Mouse (Mus musculus) MEL (cell line): ENCODE data around the gene Cav3. TPM values are rescaled to one million over a fixed set of nuclear protein-coding genes. Genes with fewer than 3 reads are reported as not detected.
A peak's percentile ranks its signal among the peaks of the same experiment; 100 is the strongest.

ENCODE experiments used
- DNase-seq: peaks from one replicate; pipeline ENCODE4 v3.0.0; 2011; ENCODE audit warnings: low read depth, low spot score
- H3K27ac ChIP-seq: 2 replicates; pipeline ENCODE4 v1.5.1; 2012; ENCODE audit warnings: low read depth, mild to moderate bottlenecking, control low read depth, low read length, moderate library complexity; ENCODE audit not compliant: control insufficient read depth
- H3K27me3 ChIP-seq, 2 experiments: fragments of 150-350 bp in 1 of 2; sonication (generic) in 1 of 2; 2 replicates each; pipeline ENCODE4 v1.6.1; 2012; ENCODE audit warnings: low read length in 2 of 2, mild to moderate bottlenecking in 2 of 2, improper control_type of control experiment in 1 of 2, moderate library complexity in 1 of 2; ENCODE audit not compliant: insufficient read depth in 2 of 2, control insufficient read depth in 1 of 2
- H3K36me3 ChIP-seq, 2 experiments: 2 replicates each; pipeline ENCODE4 v1.6.1; 2012 to 2014; ENCODE audit warnings: low read length in 2 of 2, improper control_type of control experiment in 1 of 2, inconsistent platforms in 1 of 2, mild to moderate bottlenecking in 1 of 2; ENCODE audit not compliant: insufficient read depth in 2 of 2, control insufficient read depth in 1 of 2
- H3K4me1 ChIP-seq, 2 experiments: fragments of 150-350 bp in 1 of 2; sonication (generic) in 1 of 2; 2 replicates each; pipeline ENCODE4 v1.6.1; 2012; ENCODE audit warnings: low read length in 2 of 2, improper control_type of control experiment in 1 of 2, mild to moderate bottlenecking in 1 of 2; ENCODE audit not compliant: insufficient read depth in 2 of 2, control insufficient read depth in 1 of 2
- H3K4me3 ChIP-seq, 2 experiments: fragments of 150-350 bp in 1 of 2; sonication (generic) in 1 of 2; 2 replicates each; pipeline ENCODE4 v1.5.1; 2012; ENCODE audit warnings: low read depth in 2 of 2, low read length in 2 of 2, mild to moderate bottlenecking in 2 of 2, moderate library complexity in 2 of 2, control low read depth in 1 of 2, improper control_type of control experiment in 1 of 2; ENCODE audit not compliant: control insufficient read depth in 1 of 2, insufficient read depth in 1 of 2
- H3K79me2 ChIP-seq: 2 replicates; pipeline ENCODE4 v1.6.1; 2012; ENCODE audit warnings: mild to moderate bottlenecking, low read length, moderate library complexity; ENCODE audit not compliant: control insufficient read depth, poor library complexity, insufficient read depth
- H3K9ac ChIP-seq: 2 replicates; pipeline ENCODE4 v1.6.1; 2012; ENCODE audit warnings: low read depth, mild to moderate bottlenecking, control low read depth, low read length, moderate library complexity; ENCODE audit not compliant: control insufficient read depth, poor library complexity, severe bottlenecking
- H3K9me3 ChIP-seq: fragments of 150-350 bp; sonication (generic); replicated peaks from 2 replicates; pipeline ENCODE4 v1.6.1; 2012; ENCODE audit warnings: mild to moderate bottlenecking, low read length, improper control_type of control experiment, moderate library complexity; ENCODE audit not compliant: insufficient read depth
- CHD1 ChIP-seq: IDR thresholded peaks from 2 replicates; pipeline ENCODE4 v1.6.1; 2012; ENCODE audit warnings: low read depth, mild to moderate bottlenecking, inconsistent platforms, low read length, improper control_type of control experiment
- CTCF ChIP-seq, 3 experiments: IDR thresholded peaks in 2 of 3; conservative IDR thresholded peaks in 1 of 3; 2 replicates each; pipeline ENCODE4 v1.5.1; 2011 to 2012; ENCODE audit warnings: low read length in 3 of 3, low read depth in 2 of 3, mild to moderate bottlenecking in 2 of 3, improper control_type of control experiment in 1 of 3, inconsistent platforms in 1 of 3, mixed read lengths in 1 of 3, moderate library complexity in 1 of 3; ENCODE audit not compliant: control insufficient read depth in 1 of 3, insufficient read depth in 1 of 3, poor library complexity in 1 of 3, severe bottlenecking in 1 of 3
- ELF1 ChIP-seq: IDR thresholded peaks from 2 replicates; pipeline ENCODE4 v1.6.1; 2014; ENCODE audit warnings: low read depth, mild to moderate bottlenecking, inconsistent platforms, low read length, improper control_type of control experiment, moderate library complexity
- EP300 ChIP-seq, 2 experiments: IDR thresholded peaks; 2 replicates each; pipeline ENCODE4 v1.6.1; 2011; ENCODE audit warnings: improper control_type of control experiment in 2 of 2, low read length in 2 of 2, low read depth in 1 of 2, mild to moderate bottlenecking in 1 of 2
- ETS1 ChIP-seq: IDR thresholded peaks from 2 replicates; pipeline ENCODE4 v1.6.1; 2012; ENCODE audit warnings: low read depth, mild to moderate bottlenecking, inconsistent platforms, low read length, improper control_type of control experiment, moderate library complexity
- GABPA ChIP-seq: IDR thresholded peaks from 2 replicates; pipeline ENCODE4 v1.6.1; 2012; ENCODE audit warnings: low read depth, mild to moderate bottlenecking, inconsistent platforms, low read length, improper control_type of control experiment, moderate library complexity
- JUND ChIP-seq: IDR thresholded peaks from 2 replicates; pipeline ENCODE4 v1.6.1; 2011; ENCODE audit warnings: low read depth, mild to moderate bottlenecking, improper control_type of control experiment, low read length
- KAT2A ChIP-seq: conservative IDR thresholded peaks from 2 replicates; pipeline ENCODE4 v1.6.1; 2012; ENCODE audit warnings: low read depth, low read length, improper control_type of control experiment, inconsistent platforms
- MAZ ChIP-seq: IDR thresholded peaks from 2 replicates; pipeline ENCODE4 v1.6.1; 2012; ENCODE audit warnings: low read depth, mild to moderate bottlenecking, inconsistent platforms, low read length, improper control_type of control experiment
- POLR2AphosphoS5 ChIP-seq: IDR thresholded peaks from 2 replicates; pipeline ENCODE4 v1.6.1; 2012; ENCODE audit warnings: low read depth, borderline replicate concordance, mild to moderate bottlenecking, inconsistent platforms, low read length, moderate library complexity, mixed read lengths
- RAD21 ChIP-seq: IDR thresholded peaks from 2 replicates; pipeline ENCODE4 v1.6.1; 2011; ENCODE audit warnings: mild to moderate bottlenecking, low read depth, low read length, improper control_type of control experiment
- SIN3A ChIP-seq: IDR thresholded peaks from 2 replicates; pipeline ENCODE4 v1.6.1; 2012; ENCODE audit warnings: low read length, improper control_type of control experiment, inconsistent platforms
- TAL1 ChIP-seq: IDR thresholded peaks from 2 replicates; pipeline ENCODE4 v1.6.1; 2012; ENCODE audit warnings: mild to moderate bottlenecking, inconsistent platforms, low read length, moderate library complexity, mixed read lengths
- TBP ChIP-seq: IDR thresholded peaks from 2 replicates; pipeline ENCODE4 v1.8.0; 2011; ENCODE audit warnings: low read depth, low read length, improper control_type of control experiment
- UBTF ChIP-seq: IDR thresholded peaks from 2 replicates; pipeline ENCODE4 v1.6.1; 2012; ENCODE audit warnings: low read depth, mild to moderate bottlenecking, inconsistent platforms, low read length, improper control_type of control experiment, moderate library complexity, borderline replicate concordance; ENCODE audit not compliant: insufficient read depth
- USF2 ChIP-seq, 2 experiments: IDR thresholded peaks; 2 replicates each; pipeline ENCODE4 v1.6.1; 2011 to 2012; ENCODE audit warnings: improper control_type of control experiment in 2 of 2, low read length in 2 of 2, borderline replicate concordance in 1 of 2, inconsistent platforms in 1 of 2, low read depth in 1 of 2, mild to moderate bottlenecking in 1 of 2; ENCODE audit not compliant: insufficient read depth in 1 of 2
- ZC3H11A ChIP-seq: IDR thresholded peaks from 2 replicates; pipeline ENCODE4 v1.6.1; 2012; ENCODE audit warnings: low read depth, mild to moderate bottlenecking, inconsistent platforms, low read length, improper control_type of control experiment
- ZNF384 ChIP-seq: IDR thresholded peaks from 2 replicates; pipeline ENCODE4 v1.6.1; 2012; ENCODE audit warnings: low read depth, mild to moderate bottlenecking, inconsistent platforms, low read length, improper control_type of control experiment
- polyA plus RNA-seq, 2 experiments: library from polyadenylated mRNA; stranded (reverse) in 1 of 2; unstranded in 1 of 2; fragments of >175 nt in 1 of 2; fragments of >200 nt in 1 of 2; gene quantifications; 2 replicates each; pipeline versions ENCODE4 v1.2.1 to v1.2.4; 2012; ENCODE audit warnings: low replicate concordance in 2 of 2, low read depth in 1 of 2; ENCODE audit not compliant: insufficient read length in 2 of 2, insufficient read depth in 1 of 2, missing spikeins in 1 of 2
- total RNA-seq: library from RNA; depleted of rRNA; stranded (reverse); fragments of 300-350 nt; gene quantifications from 2 replicates; pipeline ENCODE4 v1.2.3, GENCODE M21; 2012

Cav3 gene
- total and polyA plus RNA-seq, 3 experiments, result not detected

DNA sequence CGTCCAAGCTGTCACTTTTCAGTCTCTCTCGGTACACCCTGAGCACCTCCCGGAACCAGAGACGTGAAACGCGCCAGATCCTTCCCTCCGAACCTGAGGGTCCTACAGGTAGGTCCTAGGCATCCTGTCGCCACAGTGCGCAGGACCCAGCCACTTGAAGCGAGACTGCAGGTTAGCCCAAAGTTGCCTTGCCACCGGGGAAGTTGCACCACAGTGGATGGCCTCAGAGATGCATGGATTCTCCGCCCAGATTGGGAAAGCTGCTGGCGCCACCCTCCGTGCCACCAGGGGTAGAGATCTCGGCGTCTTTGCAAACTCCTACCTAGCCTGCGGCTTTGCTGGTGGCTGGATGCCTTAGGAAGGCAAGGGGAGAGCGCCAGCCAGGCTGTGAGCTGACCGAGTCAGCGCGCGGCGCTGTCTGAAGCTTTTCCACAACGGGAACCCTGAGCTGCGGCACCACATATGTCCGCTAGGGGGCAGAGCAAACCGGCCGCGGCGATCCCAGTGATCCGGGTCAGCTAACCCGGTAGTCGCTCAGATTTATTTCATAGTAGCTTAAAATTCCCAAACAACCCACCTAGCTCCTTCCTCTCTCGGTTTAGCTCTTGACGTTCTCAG is 31.4 kb downstream of the Cav3 start:
- TF ChIP-seq CTCF (IDR thresholded peaks at IDR 0.05 in 2 of 3, conservative IDR thresholded peaks at IDR 0.05 in 1 of 3; ENCODE audit: control insufficient read depth in 1 of 3, insufficient read depth in 1 of 3, low read depth in 2 of 3, low read length in 3 of 3, poor library complexity in 1 of 3, severe bottlenecking in 1 of 3) (peak in 1 of 3 experiments; percentile 15; a peak in 1 of 6 replicates), USF2 (IDR thresholded peaks at IDR 0.05; ENCODE audit: borderline replicate concordance in 1 of 2, insufficient read depth in 1 of 2, low read depth in 1 of 2, low read length in 2 of 2) (no peak)
- no peak overlapping the region for H3K27ac ChIP-seq
- H3K4me3 ChIP-seq, result no peak overlapping the region
- no peak overlapping the region for H3K9ac ChIP-seq
- no peaks in the 10 kb centered on the region for H3K4me1 ChIP-seq
- H3K79me2 ChIP-seq, result no peaks in the 10 kb centered on the region
- no peaks in the 10 kb centered on the region for H3K36me3 ChIP-seq
- H3K9me3 ChIP-seq, result no peaks in the 10 kb centered on the region
- DNase-seq, result no peak
- no peaks in the 10 kb centered on the region for H3K27me3 ChIP-seq

DNA sequence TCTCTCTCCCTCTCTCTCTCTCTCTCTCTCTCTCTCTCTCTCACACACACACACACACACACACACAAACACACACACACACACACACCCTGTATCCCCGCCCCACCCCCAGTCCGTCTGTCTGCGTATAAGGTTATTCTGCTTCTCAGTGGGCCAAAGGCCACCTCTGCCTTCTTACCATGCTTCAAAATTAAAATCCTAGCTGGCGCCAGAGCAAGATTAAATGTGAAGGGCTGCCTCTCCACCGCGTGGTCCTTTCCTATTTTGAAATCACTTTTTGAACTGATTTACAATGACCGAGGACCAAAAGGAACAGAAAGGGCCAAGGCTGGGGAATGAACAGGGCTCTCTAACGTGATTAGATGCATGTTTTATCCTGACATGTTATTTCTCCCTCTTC is 32.2 kb downstream of the Cav3 start:
- H3K36me3 ChIP-seq, result no peaks in the 10 kb centered on the region
- no peaks in the 10 kb centered on the region for H3K9me3 ChIP-seq
- H3K27ac ChIP-seq, result no peak overlapping the region
- H3K79me2 ChIP-seq, result no peaks in the 10 kb centered on the region
- no peaks in the 10 kb centered on the region for H3K4me1 ChIP-seq
- DNase-seq, result no peak
- H3K9ac ChIP-seq, result no peak overlapping the region
- H3K27me3 ChIP-seq, result no peaks in the 10 kb centered on the region
- no peak overlapping the region for H3K4me3 ChIP-seq
- TF ChIP-seq GABPA, result no peak
- no peak for TF ChIP-seq MAZ
- TF ChIP-seq POLR2AphosphoS5, result no peak
- TF ChIP-seq SIN3A, result no peak
- no peak for TF ChIP-seq ETS1
- no peak for TF ChIP-seq KAT2A
- no peak for TF ChIP-seq UBTF
- TF ChIP-seq ZNF384, result no peak
- no peak for TF ChIP-seq RAD21
- TF ChIP-seq ELF1, result no peak

DNA sequence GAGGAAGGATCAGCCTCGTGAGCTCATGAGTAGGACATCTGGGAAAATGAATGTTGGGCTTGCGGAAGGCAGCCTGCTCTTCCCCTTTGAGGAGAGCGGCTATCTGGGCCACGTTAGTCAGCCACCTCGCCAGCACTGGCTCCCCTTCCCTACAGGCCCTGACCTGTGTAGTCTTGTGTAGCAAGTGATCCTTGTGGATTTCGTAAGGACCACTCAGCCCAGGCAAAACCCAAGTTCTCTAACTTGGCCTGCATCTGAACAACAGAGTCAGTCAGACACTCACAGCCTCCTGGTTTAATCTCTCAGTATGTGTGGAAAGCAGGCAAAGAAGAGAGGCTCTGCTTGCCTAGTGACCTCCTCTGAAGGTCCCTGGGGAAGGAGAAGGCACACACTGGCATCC is 33.4 kb downstream of the Cav3 start:
- H3K9ac ChIP-seq, result no peak overlapping the region
- no peaks in the 10 kb centered on the region for H3K9me3 ChIP-seq
- H3K27me3 ChIP-seq, result no peaks in the 10 kb centered on the region
- TF ChIP-seq KAT2A, result no peak
- TF ChIP-seq GABPA, result no peak
- no peak for TF ChIP-seq TAL1
- no peak for TF ChIP-seq SIN3A
- TF ChIP-seq POLR2AphosphoS5, result no peak
- TF ChIP-seq JUND, result no peak
- no peak for TF ChIP-seq TBP
- TF ChIP-seq ZC3H11A, result no peak
- no peak for TF ChIP-seq CHD1
- no peak for TF ChIP-seq EP300 (IDR thresholded peaks at IDR 0.05; ENCODE audit: low read depth in 1 of 2, low read length in 2 of 2)
- no peaks in the 10 kb centered on the region for H3K79me2 ChIP-seq
- H3K4me1 ChIP-seq, result no peaks in the 10 kb centered on the region
- H3K36me3 ChIP-seq, result no peaks in the 10 kb centered on the region
- no peak overlapping the region for H3K27ac ChIP-seq
- DNase-seq, result no peak
- no peak overlapping the region for H3K4me3 ChIP-seq
